Mouse (Mus musculus) heart, adult 2 months (tissue): ENCODE data around the gene Kpna2. TPM values are rescaled to one million over a fixed set of nuclear protein-coding genes. Genes with fewer than 3 reads are reported as not detected.
"Not testable (repeated sequence)": the region's sequence is repeated elsewhere in the genome, so short reads cannot be mapped to it uniquely, and the experiment has no call there.

Experiments
- DNase-seq, 2 experiments: peaks; one replicate each; pipeline ENCODE4 v3.0.0; 2021
- H3K27ac ChIP-seq: fragments of 200-600 bp; 2 replicates; pipeline ENCODE4 v1.8.1; 2022
- H3K27me3 ChIP-seq: fragments of 200-500 bp; 2 replicates; pipeline ENCODE4 v1.6.1; 2012; ENCODE audit warnings: mild to moderate bottlenecking, low read length, inconsistent platforms, mixed read lengths; ENCODE audit not compliant: control insufficient read depth, insufficient read depth
- H3K36me3 ChIP-seq: fragments of 200-500 bp; 2 replicates; pipeline ENCODE4 v1.6.1; 2012; ENCODE audit warnings: low read length, inconsistent platforms; ENCODE audit not compliant: control insufficient read depth, insufficient read depth
- H3K4me1 ChIP-seq: fragments of 200-500 bp; 2 replicates; pipeline ENCODE4 v1.6.1; 2011; ENCODE audit warnings: low read length; ENCODE audit not compliant: control insufficient read depth, insufficient read depth
- H3K4me3 ChIP-seq: fragments of 200-600 bp; 2 replicates; pipeline ENCODE4 v1.8.1; 2022
- H3K79me2 ChIP-seq: fragments of 200-500 bp; replicated peaks from 2 replicates; pipeline ENCODE4 v1.6.1; 2012; ENCODE audit warnings: mild to moderate bottlenecking, inconsistent platforms, low read length, moderate library complexity, mixed read lengths; ENCODE audit not compliant: control insufficient read depth, insufficient read depth
- H3K9ac ChIP-seq: fragments of 200-500 bp; 2 replicates; pipeline ENCODE4 v1.6.1; 2012; ENCODE audit warnings: low read depth, mild to moderate bottlenecking, control low read depth, inconsistent platforms, low read length, mixed read lengths
- CTCF ChIP-seq: fragments of 200-600 bp; IDR thresholded peaks from 2 replicates; pipeline ENCODE4 v1.8.1; 2022; ENCODE audit warnings: antibody characterized with exemption, mild to moderate bottlenecking, moderate library complexity
- EP300 ChIP-seq: fragments of 200-500 bp; IDR thresholded peaks from 2 replicates; pipeline ENCODE4 v1.6.1; 2011; ENCODE audit warnings: low read depth, low read length, control low read depth; ENCODE audit not compliant: insufficient read depth
- POLR2A ChIP-seq: fragments of 200-500 bp; IDR thresholded peaks from 2 replicates; pipeline ENCODE4 v1.6.1; 2011; ENCODE audit warnings: mild to moderate bottlenecking, low read depth, low read length, control low read depth; ENCODE audit not compliant: insufficient read depth
- WGBS: fragments of 180-500 bp; shearing (Covaris S2); methylation state at CpG from one replicate; pipeline ENCODE4 v1.1.7; 2018; 5-methylcytosine and 5-hydroxymethylcytosine counted together
- intact Hi-C: fragments of 180-260 bp; cut with DNase I; formaldehyde crosslinking; loops from one replicate; pipeline ENCODE4 v1.15.1; 2025
- polyA plus RNA-seq: library from polyadenylated mRNA; depleted of rRNA; stranded (reverse); fragments of >200 nt; gene quantifications from 2 replicates; pipeline ENCODE4 v1.2.3, GENCODE M21; 2012
- total RNA-seq, 2 experiments: library from RNA; stranded (reverse); gene quantifications; 2 replicates each; pipeline ENCODE4 v1.2.3; 2021

The Kpna2 gene
- total and polyA plus RNA-seq, 3 experiments: 19.5 to 62.9 (median 61.1) TPM

GRCm38 (mm10) chr11:106994246-106995085, 4.9 kb downstream of the Kpna2 start:
- H3K36me3 ChIP-seq: peaks cover 39% of the 10 kb centered on the region
- TF ChIP-seq POLR2A: no peak
- TF ChIP-seq CTCF: no peak
- TF ChIP-seq EP300: no peak
- H3K27me3 ChIP-seq: no peaks in the 10 kb centered on the region

GRCm38 (mm10) chr11:106987384-106987783, 12.0 kb downstream of the Kpna2 start:
- 89% methylated on average over 2 of the region's 2 CpGs for WGBS
- Histone ChIP-seq H3K27ac (no peak overlapping the region), H3K36me3 (peaks cover 6% of the 10 kb centered on the region), H3K79me2 (no peaks in the 10 kb centered on the region), H3K9ac (no peak overlapping the region), H3K4me3 (no peak overlapping the region), H3K27me3 (no peaks in the 10 kb centered on the region), H3K4me1 (no peaks in the 10 kb centered on the region)
- TF ChIP-seq EP300: no peak
- TF ChIP-seq POLR2A: no peak
- no peak for TF ChIP-seq CTCF
- no peak for DNase-seq
- intact Hi-C loops: no loop called here

More at GRCm38 (mm10) chr11:106994246-106995085, 4.9 kb downstream of the Kpna2 start:
- WGBS: 29% methylated on average over 3 of the region's 3 CpGs
- DNase-seq: peak in 1 of 2 experiments; percentile 36
- intact Hi-C loops: no loop called here
- H3K79me2 ChIP-seq: no peaks in the 10 kb centered on the region; the same call in 1 of the 2 replicates
- H3K9ac ChIP-seq: no peak overlapping the region
- peaks cover 4% of the 10 kb centered on the region for H3K4me1 ChIP-seq
- peak overlapping the region; percentile 78 for H3K27ac ChIP-seq
- H3K4me3 ChIP-seq: no peak overlapping the region

GRCm38 (mm10) chr11:106985979-106986604, 13.2 kb downstream of the Kpna2 start:
- H3K4me3 ChIP-seq, H3K79me2 ChIP-seq, H3K4me1 ChIP-seq, intact Hi-C loops, DNase-seq, H3K36me3 ChIP-seq, H3K27me3 ChIP-seq, H3K9ac ChIP-seq, H3K27ac ChIP-seq: not testable (repeated sequence)
- WGBS: 87% methylated on average over 9 of the region's 9 CpGs

GRCm38 (mm10) chr11:106982351-106982750, 17.0 kb downstream of the Kpna2 start:
- Histone ChIP-seq H3K27ac (peak overlapping the region; percentile 32), H3K4me1 (peaks cover 3% of the 10 kb centered on the region), H3K9ac (no peak overlapping the region), H3K36me3 (no peaks in the 10 kb centered on the region), H3K4me3 (no peak overlapping the region), H3K27me3 (no peaks in the 10 kb centered on the region), H3K79me2 (no peaks in the 10 kb centered on the region)
- intact Hi-C loops: loop anchor here (5.0 kb wide), 1 partner anchor 195 kb away; the partner anchor contains the start of genes Cep95 and Ddx5
- DNase-seq: no peak
- 23% methylated on average over 5 of the region's 5 CpGs for WGBS
- no peak for TF ChIP-seq POLR2A
- TF ChIP-seq EP300: no peak
- TF ChIP-seq CTCF: no peak

- peak overlapping the region; percentile 32 for H3K27ac ChIP-seq
- intact Hi-C loops: loop anchor here (2.0 to 5.0 kb wide), 2 partner anchors 61 to 194 kb away; partner anchors contain the start of genes Cep95, Ddx5 and Smurf2
- DNase-seq: no peak
Measured at GRCm38 (mm10) chr11:106981787-106982186, 17.6 kb downstream of the Kpna2 start.

GRCm38 (mm10) chr11:106980455-106980854, 18.9 kb downstream of the Kpna2 start:
- H3K27me3 ChIP-seq: no peaks in the 10 kb centered on the region
- WGBS: 15% methylated on average over 7 of the region's 7 CpGs
- H3K27ac ChIP-seq: no peak overlapping the region
- no peak overlapping the region for H3K4me3 ChIP-seq
- intact Hi-C loops: loop anchor here (2.0 to 5.0 kb wide), 2 partner anchors 60 to 193 kb away; partner anchors contain the start of genes Cep95, Ddx5 and Smurf2
- H3K9ac ChIP-seq: no peak overlapping the region
- no peaks in the 10 kb centered on the region for H3K36me3 ChIP-seq
- no peaks in the 10 kb centered on the region for H3K79me2 ChIP-seq
- TF ChIP-seq CTCF (peak; percentile 92), POLR2A (no peak), EP300 (peak; percentile 83; the same call in 1 of the 2 replicates)
- H3K4me1 ChIP-seq: peaks cover 14% of the 10 kb centered on the region
- peak; percentile 53 to 59 for DNase-seq

More at GRCm38 (mm10) chr11:106981787-106982186, 17.6 kb downstream of the Kpna2 start:
- peaks cover 3% of the 10 kb centered on the region for H3K4me1 ChIP-seq
- WGBS: 38% methylated on average over 1 of the region's 1 CpGs
- H3K79me2 ChIP-seq: no peaks in the 10 kb centered on the region
- H3K36me3 ChIP-seq: no peaks in the 10 kb centered on the region
- no peaks in the 10 kb centered on the region for H3K27me3 ChIP-seq
- TF ChIP-seq POLR2A (no peak), CTCF (no peak), EP300 (no peak)
- no peak overlapping the region for H3K9ac ChIP-seq
- H3K4me3 ChIP-seq: no peak overlapping the region
